Mouse (Mus musculus): Measurements from ENCODE around the gene Ghr.

Gene Ghr

GRCm38 (mm10) chr15:3356073-3356766, 227.1 kb downstream of the Ghr start:
- no peak for DNase-seq

- DNase-seq, result no peak
Observed at GRCm38 (mm10) chr15:3353696-3354095, 229.6 kb downstream of the Ghr start.

DNA sequence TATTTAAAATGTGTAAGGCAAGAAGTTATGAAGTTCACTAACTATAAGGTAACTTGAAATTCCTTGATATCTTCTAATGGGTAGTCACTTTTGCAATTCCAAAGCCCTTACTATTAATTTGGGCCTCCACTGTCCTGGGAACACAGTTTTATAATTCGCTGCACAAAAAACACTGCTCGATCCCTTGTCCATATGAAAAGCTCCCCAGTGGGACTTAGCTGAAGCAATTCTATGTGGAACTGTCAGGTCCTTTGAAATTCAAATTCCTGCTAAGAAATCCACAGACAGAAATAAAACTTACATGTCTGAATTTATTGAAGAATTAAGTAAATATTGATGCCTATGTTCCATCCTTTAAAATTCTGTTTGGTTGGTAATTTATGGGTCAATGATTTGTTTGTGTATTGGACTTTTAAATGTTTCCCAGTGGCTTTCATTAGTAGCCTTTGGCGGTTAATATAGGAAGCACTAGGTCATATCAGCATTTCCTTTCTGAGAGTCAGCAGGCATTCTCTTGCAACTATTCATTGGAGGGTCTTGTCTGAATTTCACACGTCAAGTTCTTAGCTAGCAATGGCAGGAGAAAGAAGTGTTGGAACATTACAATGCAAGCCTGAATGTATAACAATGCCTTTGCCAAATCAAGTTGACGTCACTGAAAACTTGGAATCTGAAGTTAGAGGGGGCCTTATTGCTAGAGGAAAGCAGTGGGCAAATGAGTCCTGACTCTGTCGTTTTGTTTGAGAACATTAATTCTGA, 233.8 kb downstream of the Ghr start:
- DNase-seq, result no peak

- DNase-seq, result no peak
Observed at GRCm38 (mm10) chr15:3346682-3347081, 236.6 kb downstream of the Ghr start.

DNA sequence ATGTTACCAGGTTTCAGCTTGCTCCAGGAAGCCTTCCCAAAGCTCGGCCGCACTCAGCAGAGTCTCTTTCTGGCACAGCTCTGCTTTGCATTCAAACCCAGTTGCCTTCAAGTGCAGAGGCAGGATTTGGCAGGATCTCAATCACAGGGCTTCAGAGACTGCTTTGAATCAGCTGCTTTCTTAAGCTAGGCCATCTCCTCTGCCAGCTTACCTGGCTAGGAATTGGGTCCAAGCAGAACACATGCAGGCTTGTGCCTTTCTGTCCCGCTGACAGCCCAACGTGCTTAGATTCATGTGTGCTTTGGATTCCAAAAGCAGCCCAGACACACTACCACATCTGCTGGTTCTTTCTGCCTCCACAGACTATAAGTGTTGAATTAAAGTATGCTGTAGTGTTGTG, 238.7 kb downstream of the Ghr start:
- no peak for DNase-seq

DNA sequence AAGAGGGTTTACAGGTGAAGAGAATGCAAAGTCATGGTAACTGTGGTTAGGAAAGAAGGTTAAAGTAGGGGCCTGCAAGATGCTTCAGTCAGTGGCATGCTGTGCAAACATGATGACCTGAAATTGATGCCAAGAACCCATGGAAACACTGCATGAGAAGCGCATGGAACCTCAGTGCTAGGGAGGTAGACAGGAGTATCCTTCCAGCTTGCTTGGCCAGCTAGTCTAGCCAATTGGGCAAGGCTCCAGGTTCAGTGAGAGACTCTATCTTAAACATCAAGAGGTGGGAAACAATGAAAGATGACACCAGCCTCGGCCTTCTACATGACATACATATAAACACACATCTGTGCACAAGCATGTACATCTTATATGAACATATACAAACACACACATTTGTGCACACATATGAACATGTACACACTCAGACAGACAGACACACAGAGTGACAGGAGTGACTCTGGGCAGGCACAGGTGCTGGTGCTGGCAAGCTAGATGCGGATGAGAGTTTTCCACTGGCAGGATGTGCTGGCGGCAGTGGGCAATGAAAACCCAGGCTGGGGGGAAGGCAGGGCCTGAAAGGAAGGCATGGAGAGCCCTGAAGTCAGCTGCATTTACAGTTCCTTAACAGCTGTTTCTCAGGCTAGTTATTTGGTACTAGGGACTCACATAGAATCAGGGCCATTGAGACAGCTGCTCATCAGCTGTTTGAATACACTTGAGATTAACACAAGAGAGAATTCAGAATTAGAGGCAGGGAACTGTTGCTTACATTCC, 241.3 kb downstream of the Ghr start:
- DNase-seq, result no peak

GRCm38 (mm10) chr15:3339847-3340246, 243.4 kb downstream of the Ghr start:
- DNase-seq, result no peak

DNA sequence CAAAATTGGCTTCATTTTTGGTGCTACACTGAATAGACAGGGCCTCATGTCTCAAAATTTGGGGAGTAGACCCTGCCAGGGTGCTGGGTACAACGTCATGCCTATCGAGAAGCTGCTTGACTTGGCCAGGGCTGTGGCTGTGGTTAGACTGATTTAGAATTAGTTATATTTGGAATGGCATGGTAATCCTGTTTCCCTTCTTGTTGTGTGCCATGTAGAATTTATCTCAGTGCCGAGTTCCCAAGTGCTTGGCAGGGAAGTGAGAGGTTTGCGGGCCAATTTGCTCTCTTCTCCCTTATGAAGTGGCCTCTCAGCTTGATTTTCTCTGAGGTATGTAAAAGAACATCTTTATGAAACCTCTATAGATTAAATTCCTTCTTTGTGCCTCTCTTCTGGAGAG, 250.8 kb downstream of the Ghr start:
- no peak for DNase-seq

DNA sequence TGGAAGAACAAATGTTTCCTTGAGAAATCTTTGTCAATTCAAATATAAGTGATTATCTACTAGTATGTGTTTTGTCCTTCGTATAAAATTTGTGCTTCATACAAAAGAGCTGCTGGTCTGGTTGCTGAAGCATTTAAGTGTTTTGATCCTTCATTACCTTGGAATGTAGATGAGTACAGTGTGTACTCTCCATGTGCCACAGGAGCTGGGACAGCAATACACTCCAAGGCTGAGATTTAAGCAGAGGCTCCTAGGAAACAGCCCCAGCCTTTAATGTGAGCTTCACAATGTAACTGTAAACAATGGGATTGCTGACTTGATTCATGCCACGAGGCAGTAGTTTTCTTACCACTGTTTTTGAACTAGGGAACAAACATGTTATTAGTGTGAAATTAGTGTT, 251.5 kb downstream of the Ghr start:
- DNase-seq, result no peak

DNA sequence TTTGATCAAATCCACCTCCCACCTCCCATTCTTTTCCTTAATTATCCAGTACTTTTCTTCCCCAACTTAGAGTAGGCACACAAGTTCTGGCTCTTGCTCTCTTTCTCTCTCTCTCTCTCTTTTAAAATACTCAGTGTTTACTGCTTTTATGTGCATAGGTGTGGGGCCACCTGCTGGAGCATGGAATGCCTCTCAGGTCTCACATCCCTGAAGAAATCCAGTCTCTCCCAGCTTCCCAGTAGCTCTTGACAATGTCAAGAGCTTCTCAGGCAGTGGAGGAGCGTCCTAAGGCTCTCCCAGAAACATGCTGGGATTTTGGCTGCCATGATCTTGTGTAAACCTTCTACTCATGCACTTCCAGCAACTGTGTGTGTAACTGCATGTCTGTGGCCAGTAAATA, 253.0 kb downstream of the Ghr start:
- DNase-seq, result no peak

GRCm38 (mm10) chr15:3323041-3323440, 260.3 kb downstream of the Ghr start:
- no peak for DNase-seq

DNA sequence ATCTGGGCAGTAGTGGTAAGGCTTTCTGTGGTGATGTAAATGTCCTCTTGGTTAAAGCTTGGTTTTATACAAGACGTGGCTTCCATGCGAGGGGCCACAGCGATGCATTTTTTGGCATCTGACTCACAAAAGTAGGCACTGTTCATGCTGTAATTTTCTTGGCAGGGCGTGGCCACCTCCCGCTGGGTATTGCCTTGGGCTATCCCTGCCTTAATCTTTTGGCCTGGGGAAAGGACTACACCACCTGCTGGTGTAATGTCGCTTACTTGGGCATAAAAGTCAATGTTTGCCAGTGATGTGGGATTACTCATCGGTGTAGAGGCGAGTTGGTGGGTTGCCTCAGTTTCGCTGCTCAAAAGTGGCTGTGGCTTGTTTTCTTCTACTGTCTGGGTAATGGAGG, 263.4 kb downstream of the Ghr start:
- DNase-seq, result no peak

DNA sequence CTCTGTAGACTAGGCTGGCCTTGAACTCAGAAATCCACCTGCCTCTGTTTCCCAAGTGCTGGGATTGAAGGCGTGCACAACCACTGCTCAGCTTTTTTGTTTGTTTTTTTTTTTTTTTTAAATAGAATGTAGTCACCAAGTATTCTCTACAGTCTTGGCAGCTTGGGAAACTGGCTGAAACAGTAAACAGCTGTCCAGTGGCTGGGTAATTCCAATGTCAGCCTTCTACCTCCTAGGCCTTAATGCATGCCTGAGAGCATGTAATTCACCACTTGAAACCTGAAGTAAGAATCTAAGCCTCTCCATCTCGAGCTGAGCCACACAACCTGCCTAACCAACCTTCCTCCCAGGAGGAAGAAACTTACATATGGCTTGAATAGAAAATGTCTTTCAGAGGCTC, 266.7 kb downstream of the Ghr start:
- no peak for DNase-seq

GRCm38 (mm10) chr15:3312937-3313336, 270.4 kb downstream of the Ghr start:
- peak; percentile 50 for DNase-seq

DNA sequence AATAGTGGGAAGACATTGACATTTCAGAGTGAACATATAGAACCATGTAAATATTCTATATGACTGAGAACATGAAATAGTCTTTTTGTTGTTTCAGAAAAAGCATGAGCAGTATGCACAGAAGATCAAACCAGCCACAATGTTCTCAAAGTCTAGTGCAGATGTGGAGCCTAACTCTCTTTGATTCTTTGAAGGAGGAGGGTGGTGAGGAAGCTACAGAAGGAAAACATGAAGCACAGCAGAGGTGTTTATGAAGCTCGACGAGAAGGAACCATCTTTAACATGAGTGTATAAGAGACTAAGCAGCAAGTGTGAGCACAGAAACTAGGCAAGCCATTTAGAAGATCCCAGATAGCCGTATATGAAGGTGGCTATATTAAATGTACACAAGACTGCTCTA, 273.4 kb downstream of the Ghr start:
- DNase-seq, result no peak

DNA sequence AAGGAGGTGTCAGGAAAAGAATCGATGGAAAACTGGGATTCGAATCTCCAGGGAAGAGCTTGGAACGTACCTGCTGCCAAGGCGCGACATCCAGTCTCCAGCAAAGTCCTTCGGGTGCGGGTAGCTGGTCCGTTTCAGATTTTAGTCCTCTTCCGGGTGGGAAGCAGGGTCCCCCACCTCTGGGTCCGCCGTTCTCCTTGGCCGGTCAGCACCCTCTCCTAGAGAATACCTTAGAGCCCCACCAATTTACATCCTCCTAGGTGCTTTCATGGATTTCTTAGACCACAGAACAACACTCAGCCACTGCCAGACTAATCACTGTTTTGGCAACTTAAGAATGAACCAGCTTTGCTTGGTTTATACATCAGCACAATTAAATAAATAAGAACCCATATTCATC, 279.9 kb downstream of the Ghr start, which contains the start of gene Ccdc152:
Gene Ccdc152 (minus strand): TSS at position 101 of the 400 bp plus-strand sequence.
- DNase-seq, result no peak

- no peak for DNase-seq
Observed at GRCm38 (mm10) chr15:3300361-3301100, 282.8 kb downstream of the Ghr start.

DNA sequence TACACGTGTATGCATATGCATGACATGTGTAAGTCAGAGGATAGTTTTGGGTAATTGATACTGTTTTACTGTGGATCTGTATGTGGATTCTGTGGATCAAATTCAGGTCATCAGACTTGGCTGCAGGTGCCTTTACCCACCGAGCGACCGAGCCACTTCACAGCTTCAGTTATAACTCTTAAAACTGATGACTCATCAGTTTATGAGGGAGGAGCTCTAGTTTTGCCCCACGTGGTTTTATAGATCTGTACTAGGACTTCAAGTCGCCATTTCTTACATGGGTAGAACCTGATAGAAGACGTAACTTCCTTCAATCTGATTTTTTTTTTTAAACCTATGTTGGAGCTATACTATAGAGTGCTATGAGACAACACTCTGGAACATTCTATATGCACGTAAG, 285.7 kb downstream of the Ghr start:
- DNase-seq, result no peak

- no peak for DNase-seq
Observed at GRCm38 (mm10) chr15:3295986-3296385, 287.3 kb downstream of the Ghr start.

- no peak for DNase-seq
Observed at GRCm38 (mm10) chr15:3293477-3293876, 289.8 kb downstream of the Ghr start.

GRCm38 (mm10) chr15:3290435-3290834, 292.9 kb downstream of the Ghr start:
- no peak for DNase-seq

GRCm38 (mm10) chr15:3286032-3286431, 297.3 kb downstream of the Ghr start:
- DNase-seq, result no peak

- no peak for DNase-seq
Observed at GRCm38 (mm10) chr15:3281737-3282136, 301.6 kb downstream of the Ghr start.

Measured in kidney, postnatal 10 days (tissue).